Mouse (Mus musculus): ENCODE measurements at regions not wholly inside any gene's neighbourhood (a gene's known extent, or its start where the extent isn't known, plus 50 kb on each side); places are given as distances from the start of the nearest gene placed in this dataset.

- TF ChIP-seq CTCF (conservative IDR thresholded peaks at IDR 0.05; ENCODE audit: low read length) (no peak), POU5F1 (IDR thresholded peaks at IDR 0.05; ENCODE audit: borderline replicate concordance, low read length) (no peak), NANOG (IDR thresholded peaks at IDR 0.05; ENCODE audit: borderline replicate concordance, low read length) (no peak)
These were observed 125.1 kb upstream of the Tars start for GRCm38 (mm10) chr15:11524337-11525106.
